Mouse (Mus musculus): ENCODE data around the gene Ccnb2. TPM values are rescaled to one million over a fixed set of nuclear protein-coding genes. Genes with fewer than 3 reads are reported as not detected.
"Not testable (repeated sequence)": the region's sequence is repeated elsewhere in the genome, so short reads cannot be mapped to it uniquely, and the experiment has no call there.

Ccnb2 gene
- polyA plus RNA-seq (2012; rRNA removed) = 40.2 and 45.3 TPM in 2 replicates

DNA sequence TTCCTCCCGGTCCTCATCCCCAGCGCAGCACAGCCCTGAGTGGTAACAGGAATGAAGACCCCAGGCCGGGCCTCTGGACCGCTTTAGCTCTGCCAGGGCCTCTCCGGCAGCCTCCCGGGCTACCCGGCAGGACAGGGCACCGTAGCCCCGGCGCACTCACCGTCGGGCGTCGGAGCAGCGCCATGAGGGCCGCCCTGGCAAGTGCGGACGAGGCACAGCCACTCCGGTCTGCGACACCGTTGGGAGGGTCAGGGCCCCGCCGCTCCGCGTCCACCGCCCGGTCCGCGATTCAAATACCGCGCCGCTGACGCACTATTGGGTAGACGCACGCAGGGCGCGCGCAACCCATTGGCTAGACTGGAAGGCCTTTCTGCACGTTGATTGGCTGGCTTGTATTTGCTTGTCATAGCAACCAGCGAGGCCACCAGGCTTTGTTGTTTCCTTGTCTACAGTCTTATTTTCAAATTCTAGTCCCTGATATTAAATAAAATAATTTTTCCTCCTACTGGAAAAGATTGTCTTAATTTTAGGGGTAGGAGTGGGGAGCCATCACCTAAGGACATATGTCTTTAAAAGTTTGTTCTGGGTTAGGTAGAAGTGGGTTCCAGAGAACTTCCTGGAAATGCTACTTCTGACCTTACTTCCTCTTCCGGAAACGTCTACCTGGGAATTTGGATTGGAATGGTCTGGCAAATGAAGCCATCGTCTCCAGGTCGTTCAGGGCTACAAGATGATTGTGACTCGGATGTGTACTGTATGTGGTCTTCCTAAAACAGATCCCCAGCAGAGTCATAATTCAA, at the start of gene Ccnb2:
Ccnb2 (minus strand) TSS at position 291 of the 800 bp plus-strand sequence.
- WGBS = 1% methylated on average over 45 of the region's 45 CpGs
- peak; percentile 78 for DNase-seq (ENCODE audit: low read depth, low spot score)

DNA sequence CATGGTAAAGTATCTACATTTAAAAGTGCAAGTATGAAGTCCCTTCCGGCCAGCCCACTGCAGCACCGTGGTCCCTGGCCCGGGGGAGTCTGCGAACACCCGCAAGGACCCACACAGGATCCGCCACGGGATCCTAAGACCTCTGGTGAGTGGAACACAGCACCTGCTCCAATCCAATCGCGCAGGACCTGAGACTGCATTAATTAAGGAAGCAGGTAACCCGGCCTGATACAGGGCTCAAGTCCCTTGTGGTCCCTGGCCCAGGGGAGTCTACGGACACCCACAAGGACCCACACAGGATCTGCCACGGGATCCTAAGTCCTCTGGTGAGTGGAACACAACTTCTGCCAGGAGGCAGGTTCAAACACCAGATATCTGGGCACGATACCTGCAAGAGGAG, 41.7 kb upstream of the Ccnb2 start:
- WGBS = 94% methylated on average over 13 of the region's 13 CpGs
- DNase-seq (ENCODE audit: low read depth, low spot score) = not testable (repeated sequence)

DNA sequence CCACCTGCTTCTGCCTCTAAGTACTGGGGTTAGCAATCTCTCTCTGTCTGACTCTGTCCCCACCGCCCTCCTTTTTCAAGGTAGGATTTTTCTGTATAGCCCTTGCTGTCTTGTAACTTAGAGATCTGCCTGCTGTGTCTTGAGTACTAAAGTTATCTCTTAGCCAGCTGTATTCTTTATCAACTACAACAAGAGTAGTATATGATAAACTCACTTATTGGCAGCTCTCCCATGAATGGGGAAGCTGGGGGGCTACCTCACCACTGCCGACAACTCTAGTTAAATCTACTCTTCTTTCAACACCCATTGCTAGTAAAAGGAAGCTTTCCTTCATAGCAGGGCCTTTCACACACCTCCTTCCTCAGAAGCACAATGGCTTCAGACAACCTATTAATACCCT, 31.0 kb upstream of the Ccnb2 start:
- DNase-seq (ENCODE audit: low read depth, low spot score) = no peak
- 88% methylated on average over 2 of the region's 2 CpGs for WGBS

DNA sequence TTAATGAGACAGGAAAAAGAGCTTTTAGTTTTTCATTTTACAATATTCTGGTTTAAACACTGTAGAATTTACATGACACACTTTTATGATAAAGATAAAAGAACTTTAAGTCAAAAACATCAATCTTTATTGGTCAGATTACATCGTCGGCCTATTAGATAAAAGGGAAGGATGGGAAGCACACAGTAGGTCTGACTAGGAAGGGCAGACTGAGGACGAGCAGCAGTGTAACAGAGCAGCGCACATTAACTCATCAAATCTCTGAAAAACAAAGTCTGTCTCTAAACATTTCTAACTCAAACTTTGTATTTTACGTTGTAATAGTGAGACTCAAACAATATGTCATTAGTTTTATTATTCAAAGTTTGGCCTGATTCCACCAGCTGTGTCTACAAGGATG, 27.7 kb upstream of the Ccnb2 start:
- WGBS = 72% methylated on average over 5 of the region's 5 CpGs
- no peak for DNase-seq (ENCODE audit: low read depth, low spot score)

GRCm38 (mm10) chr9:70439959-70440358, 18.6 kb upstream of the Ccnb2 start:
- no peak for DNase-seq (ENCODE audit: low read depth, low spot score)
- WGBS = 87% methylated on average over 4 of the region's 4 CpGs

DNA sequence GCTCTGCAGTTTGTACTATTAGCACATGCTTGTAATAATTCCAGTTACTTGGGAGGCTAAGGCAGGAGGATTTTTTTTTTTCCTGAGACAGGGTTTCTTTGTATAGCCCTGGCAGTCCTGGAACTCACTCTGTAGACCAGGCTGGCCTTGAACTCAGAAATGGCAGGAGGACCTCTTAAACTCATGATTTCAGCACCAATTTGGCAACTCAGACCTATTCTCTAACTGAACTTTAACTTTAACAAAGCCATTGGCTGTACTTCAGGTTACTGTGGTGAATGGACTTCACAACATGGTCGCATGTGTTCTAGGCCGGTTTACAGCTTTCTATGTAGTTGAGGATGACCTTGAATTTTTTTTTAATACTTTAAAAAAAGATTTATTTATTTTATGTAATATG, 1.3 kb upstream of the Ccnb2 start:
- 98% methylated on average over 2 of the region's 2 CpGs for WGBS
- no peak for DNase-seq (ENCODE audit: low read depth, low spot score)

DNA sequence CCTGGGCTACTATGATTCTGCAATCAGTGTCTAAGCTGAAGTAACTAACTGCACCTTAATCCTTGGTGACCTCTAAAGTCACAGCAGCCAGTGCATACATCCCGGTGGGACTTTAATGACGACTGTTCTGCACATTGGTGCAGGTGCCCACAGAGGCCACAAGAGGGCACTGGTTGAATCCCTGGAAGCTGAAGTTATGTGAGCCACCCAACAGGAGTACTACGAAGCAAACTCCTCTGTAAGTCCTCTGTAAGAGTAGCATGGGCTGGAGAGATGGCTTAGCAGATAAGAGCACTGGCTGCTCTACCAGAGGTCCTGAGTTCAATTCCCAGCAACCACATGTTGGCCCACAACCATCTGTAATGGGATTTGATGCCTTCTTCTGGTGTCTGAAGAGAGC, 4.9 kb downstream of the Ccnb2 start:
- WGBS = 70% methylated on average over 3 of the region's 3 CpGs
- no peak for DNase-seq (ENCODE audit: low read depth, low spot score)

- DNase-seq (ENCODE audit: low read depth, low spot score) = no peak
- 82% methylated on average over 7 of the region's 7 CpGs for WGBS
Measured at GRCm38 (mm10) chr9:70413038-70413437, 8.3 kb downstream of the Ccnb2 start.

- no peak for DNase-seq (ENCODE audit: low read depth, low spot score)
- WGBS = 73% methylated on average over 11 of the region's 11 CpGs
Measured at GRCm38 (mm10) chr9:70410668-70411067, 10.7 kb downstream of the Ccnb2 start.

DNA sequence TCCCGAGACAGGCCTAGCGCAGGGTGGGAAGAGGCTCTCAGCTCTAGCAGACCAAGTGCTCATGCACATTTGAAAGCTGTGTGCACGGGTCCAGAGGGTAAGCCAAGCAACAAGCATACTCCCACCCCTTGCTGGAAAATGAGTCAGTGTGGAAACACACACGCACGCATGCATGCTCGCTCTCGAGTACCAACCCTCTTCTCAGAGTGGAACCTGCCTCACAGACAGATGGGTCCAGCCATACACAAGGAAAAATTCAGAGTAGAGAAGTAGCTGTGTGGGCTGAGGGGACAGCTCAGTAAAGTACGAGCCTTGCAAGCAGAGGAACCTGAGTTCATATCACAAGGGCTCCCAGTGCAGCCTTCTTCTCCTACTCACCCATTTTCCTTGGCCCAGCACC, 11.6 kb downstream of the Ccnb2 start:
- DNase-seq (ENCODE audit: low read depth, low spot score) = no peak
- WGBS = 87% methylated on average over 8 of the region's 8 CpGs

DNA sequence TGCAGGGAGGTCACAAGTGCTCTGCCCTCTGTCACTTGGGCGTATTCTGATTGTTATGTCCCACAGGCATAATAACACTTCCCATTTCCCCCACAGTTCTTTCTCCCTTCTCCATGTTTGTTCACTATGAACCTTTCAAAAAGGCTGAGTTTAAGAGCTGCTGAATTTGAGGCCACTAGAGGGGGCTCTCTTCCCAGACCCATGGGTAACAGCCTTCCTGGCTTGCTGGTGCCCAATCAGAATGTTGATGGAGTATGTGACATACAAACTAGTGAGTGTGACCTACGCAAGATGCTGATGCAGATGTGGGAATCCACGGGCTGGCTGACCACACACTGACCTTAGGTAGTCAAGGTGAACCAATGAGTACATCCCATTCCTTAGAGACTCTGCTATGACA, 12.6 kb downstream of the Ccnb2 start:
- WGBS = 93% methylated on average over 3 of the region's 3 CpGs
- no peak for DNase-seq (ENCODE audit: low read depth, low spot score)

DNA sequence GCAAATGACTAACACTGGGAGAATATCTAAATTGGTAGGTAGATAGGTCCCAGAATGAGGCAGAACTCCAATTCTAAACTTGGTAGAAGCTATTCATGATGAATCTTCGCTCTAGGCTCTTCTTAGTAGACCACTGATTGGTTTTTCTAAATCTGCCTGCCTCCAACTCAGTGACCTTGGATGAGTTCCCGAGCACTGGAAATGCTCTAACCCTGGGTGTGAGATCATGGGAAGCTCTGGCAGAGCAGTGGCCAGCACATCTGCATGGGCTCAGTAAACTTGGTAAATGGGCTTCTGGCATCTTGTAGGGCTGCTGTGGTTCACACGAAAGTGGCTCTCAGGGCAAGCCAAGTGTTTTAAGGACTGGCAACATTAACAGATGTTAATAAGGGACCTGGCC, 14.8 kb downstream of the Ccnb2 start:
- DNase-seq (ENCODE audit: low read depth, low spot score) = no peak
- 69% methylated on average over 3 of the region's 3 CpGs for WGBS

- WGBS = 86% methylated on average over 8 of the region's 8 CpGs
- DNase-seq (ENCODE audit: low read depth, low spot score) = no peak
Measured at GRCm38 (mm10) chr9:70401937-70402539, 19.3 kb downstream of the Ccnb2 start.

- no peak for DNase-seq (ENCODE audit: low read depth, low spot score)
- 88% methylated on average over 2 of the region's 2 CpGs for WGBS
Measured at GRCm38 (mm10) chr9:70396083-70396482, 25.3 kb downstream of the Ccnb2 start.

DNA sequence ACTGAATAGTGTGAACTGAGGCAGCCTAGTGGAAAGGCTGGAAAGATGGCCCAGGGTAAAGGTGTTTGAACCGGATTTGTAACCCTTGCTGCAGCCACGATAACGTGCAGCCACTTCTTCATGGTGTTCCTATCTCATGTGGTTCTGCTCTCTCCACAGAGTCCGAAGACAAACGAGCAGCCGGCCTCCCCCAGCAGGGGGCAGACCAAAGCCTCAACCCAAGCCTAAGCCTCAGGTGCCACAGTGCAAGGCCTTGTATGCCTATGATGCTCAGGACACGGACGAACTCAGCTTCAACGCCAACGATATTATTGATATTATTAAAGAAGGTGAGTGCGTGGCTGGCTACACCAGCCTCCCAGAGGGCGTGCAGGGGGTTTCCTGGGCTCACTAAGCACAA, 25.7 kb downstream of the Ccnb2 start:
- no peak for DNase-seq (ENCODE audit: low read depth, low spot score)
- 90% methylated on average over 12 of the region's 12 CpGs for WGBS

DNA sequence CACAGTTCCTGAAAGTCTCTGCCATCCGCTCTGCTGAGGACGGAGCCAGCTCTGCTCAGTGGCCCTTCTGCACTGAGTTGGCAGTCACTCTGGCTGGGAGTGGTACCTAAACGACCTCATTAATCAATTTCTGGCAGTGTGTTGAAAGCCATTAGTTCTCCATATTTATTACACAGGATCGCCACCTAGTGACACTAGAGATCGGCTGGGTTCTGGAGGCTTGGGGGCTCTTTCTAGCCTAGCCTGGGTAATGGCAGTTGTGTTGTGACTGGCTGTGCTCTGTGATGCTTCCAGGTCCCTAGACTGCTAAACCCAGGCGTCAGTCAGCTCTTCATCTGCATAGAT, 28.8 kb downstream of the Ccnb2 start:
- no peak for DNase-seq (ENCODE audit: low read depth, low spot score)
- 16% methylated on average over 6 of the region's 6 CpGs for WGBS

DNA sequence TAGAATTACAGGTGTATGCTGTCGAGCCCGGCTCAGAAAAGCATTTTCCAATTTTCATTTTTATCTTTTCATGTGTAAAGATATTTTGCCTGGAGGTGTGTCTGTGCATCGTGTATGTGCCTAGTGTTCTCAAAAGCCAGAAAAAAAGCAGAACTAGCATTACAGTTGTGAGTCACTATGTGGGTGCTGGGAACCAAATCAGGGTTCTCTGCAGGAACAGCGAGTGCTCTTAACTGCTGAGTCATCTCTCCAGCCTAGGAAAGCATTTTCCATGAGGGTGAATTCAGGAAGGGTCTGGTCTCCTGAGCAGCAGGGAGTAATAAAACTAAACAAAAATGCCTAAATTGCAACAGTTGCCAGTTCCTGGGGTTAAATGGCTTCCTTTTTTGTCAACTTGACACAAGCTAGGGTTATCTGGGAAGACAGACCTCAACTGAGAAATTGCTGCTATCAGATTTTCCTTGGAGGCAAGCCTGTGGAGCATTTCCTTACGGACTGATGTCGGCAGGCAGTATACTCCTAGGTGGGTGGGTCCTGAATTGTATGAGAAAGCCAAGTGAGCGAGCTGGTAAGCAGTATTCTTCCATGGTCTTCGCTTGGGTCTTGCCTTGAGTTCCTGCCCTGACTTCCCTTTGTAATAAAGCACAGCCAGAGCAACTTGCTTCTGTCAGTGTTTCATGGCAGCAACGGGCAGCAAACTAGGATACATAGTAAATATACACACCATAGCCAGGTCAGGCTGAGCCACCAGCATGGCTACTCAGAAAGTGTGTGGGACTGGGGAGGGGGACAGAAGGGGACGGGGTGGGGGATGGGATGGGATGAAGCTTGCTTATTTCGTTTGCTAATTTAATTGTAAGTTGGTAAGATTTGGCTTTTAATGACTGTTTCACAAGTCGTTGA, 29.4 kb downstream of the Ccnb2 start:
- WGBS = 71% methylated on average over 12 of the region's 12 CpGs
- DNase-seq (ENCODE audit: low read depth, low spot score) = no peak

DNA sequence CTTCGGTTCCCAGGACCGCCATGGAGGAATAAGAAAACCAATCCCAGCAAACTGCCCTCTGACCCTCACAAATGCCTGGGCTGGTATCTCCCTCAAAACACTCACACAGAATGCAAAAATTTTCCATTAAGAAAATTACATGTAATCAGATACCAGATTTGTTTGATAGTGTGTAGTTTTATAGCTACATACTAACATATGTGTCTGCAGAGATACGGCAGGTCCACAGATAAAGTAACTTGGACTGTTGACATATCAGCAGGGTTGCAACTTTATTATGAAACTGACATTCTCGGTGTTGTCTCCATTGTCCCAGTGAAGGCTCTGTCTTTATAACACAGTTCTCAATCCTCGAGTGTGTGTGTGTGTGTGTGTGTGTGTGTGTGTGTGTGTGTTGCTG, 30.3 kb downstream of the Ccnb2 start:
- 94% methylated on average over 5 of the region's 5 CpGs for WGBS

DNA sequence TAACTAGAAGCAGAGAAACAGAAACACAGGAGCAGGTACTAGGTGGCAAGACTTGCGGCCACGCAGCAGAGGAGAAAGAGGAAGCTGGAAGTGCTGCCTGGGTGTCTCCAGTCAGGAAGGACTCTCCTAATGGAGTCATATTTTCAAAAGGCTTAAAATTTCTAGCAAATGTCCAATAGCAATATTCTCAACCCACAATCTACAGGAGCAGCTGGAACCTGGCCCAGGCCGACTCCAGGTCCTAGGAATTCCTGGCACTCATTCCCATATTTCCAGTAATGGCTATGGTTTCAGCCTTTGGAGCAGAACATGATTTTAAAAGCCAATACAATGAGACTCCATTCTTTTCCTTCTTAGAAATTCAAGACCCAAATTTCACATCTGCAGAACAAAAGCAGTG, 31.8 kb downstream of the Ccnb2 start:
- DNase-seq (ENCODE audit: low read depth, low spot score) = no peak
- WGBS = 84% methylated on average over 3 of the region's 3 CpGs

More for the DNA sequence above, 30.3 kb downstream of the Ccnb2 start:
- DNase-seq (ENCODE audit: low read depth, low spot score) = no peak

DNA sequence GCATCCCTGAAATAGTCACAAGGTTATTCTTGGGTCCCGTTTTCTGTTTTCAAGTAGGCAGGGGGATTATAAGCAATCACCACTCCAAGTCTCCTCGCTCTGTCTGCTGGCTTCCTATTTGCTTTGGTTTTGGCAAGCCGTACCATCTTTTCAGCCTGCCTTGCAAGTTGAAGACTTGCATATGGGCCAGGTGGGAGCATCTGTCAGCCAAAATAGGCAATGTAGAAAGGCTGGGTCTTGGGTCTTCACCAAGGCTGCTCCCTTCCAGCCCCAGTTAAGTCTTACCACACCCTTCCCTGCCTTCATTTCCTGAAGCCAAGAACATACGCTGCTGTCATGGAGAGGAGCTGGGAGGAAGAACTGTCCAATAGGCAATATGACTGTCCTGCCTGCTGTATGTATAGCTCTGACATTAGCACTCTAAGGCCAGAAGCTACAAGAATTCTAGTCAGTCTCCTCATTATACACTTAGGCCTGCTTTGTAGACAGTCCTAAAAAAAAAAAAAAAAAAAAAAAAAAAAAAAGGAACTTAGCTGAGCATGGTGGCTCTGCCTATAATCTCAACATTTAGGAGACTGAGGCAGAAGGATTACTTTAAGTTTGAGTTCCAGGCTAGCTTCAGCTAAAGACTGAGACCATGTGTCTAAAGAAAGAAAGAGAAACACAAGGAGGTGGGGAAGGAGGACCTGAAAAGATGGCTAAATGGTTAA, 33.8 kb downstream of the Ccnb2 start:
- 75% methylated on average over 4 of the region's 4 CpGs for WGBS

More for the DNA sequence above, 33.8 kb downstream of the Ccnb2 start:
- DNase-seq (ENCODE audit: low read depth, low spot score) = no peak
